Mouse (Mus musculus): ENCODE results near the gene Accs.
A peak's percentile ranks its signal among the peaks of the same experiment; 100 is the strongest.

DNA sequence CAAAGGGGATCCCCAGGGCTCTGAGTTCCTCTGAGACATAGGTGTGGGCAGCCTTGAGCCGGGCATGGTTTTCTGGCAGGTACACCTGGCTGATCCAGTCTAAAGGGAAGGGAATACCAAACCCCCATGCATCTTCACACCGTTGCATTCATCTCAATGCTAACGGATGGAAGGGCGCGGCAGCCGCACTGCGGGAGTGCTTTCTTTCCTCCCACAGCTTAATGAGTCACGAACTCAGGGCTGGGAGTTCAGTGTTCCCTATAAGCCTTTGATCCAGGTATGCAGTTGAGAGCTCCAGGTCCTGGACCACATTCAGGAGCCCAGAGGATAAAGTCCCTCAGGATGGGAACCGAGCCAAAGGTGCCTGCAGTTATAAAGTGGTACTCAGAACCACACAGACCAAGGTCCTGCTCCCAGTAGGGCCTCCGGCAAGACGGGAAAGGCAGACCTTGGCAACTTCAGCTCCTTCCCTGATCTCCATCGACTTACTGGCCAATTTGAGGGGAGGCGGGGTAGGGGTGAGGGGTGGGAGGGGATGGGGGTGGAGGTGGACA is 13.4 kb downstream of the Accs start:
- TF ChIP-seq CTCF (IDR thresholded peaks at IDR 0.05; ENCODE audit: low read depth, low read length): no peak
- TF ChIP-seq POLR2A (IDR thresholded peaks at IDR 0.05; ENCODE audit: insufficient read depth, low read length): no peak
- peak; percentile 58; the same call in 1 of the 2 replicates for TF ChIP-seq EP300 (IDR thresholded peaks at IDR 0.05; ENCODE audit: insufficient read depth, low read depth, low read length)

Data from ES-Bruce4 (cell line).